In genomic region chr4:54646459-54646858, GRCm38 (mm10) we compare ENCODE assay signal across 14 mouse cellular contexts.
DNase-seq lines count a peak whose midpoint lies in the region; ATAC-seq and TF ChIP-seq lines count a peak whose summit lies in the region.
"Had no signal": no experiment of that assay in that cellular context is flagged by ENCODE, and none has a peak within 500 bp of the region (broad histone marks: within the 10 kb centered on the region; RNA-seq: fewer than 3 reads in every experiment).

No protein-coding gene starts in this region.

- no peak for TF ChIP-seq CTCF in testis, adult 2 months (IDR thresholded peaks at IDR 0.05; ENCODE audit: control insufficient read depth, insufficient read depth, insufficient replicate concordance, low read depth, low read length)

- peak overlapping the region; percentile 30 for H3K4me2 ChIP-seq in heart, embryonic 15.5 days
- H3K4me2 ChIP-seq: liver, embryonic 15.5 days had no signal

- peak; percentile 16 for DNase-seq in adrenal gland, adult 8-10 months
- DNase-seq in adrenal gland, postnatal 4 days (ENCODE audit: low spot score in 2 of 2) = no peak
- no peak for DNase-seq in heart, adult 9 months (ENCODE audit: low spot score in 2 of 2)
- DNase-seq in testis, postnatal 10 days (ENCODE audit: low spot score) = no peak
- peak; percentile 48 for DNase-seq in retina, postnatal 1 day
- DNase-seq in ovary, postnatal 14 days (ENCODE audit: low spot score) = no peak
- DNase-seq: gastrocnemius, postnatal 14 days; kidney, postnatal 25 days; right cerebral cortex, postnatal 14 days; thymus, postnatal 36 days had no signal

- H3K27me3 ChIP-seq in heart, embryonic 15.5 days = no peaks in the 10 kb centered on the region
- H3K27me3 ChIP-seq in testis, adult 2 months (ENCODE audit: control insufficient read depth, insufficient read depth, low read length) = no peaks in the 10 kb centered on the region
- H3K27me3 ChIP-seq: liver, embryonic 15.5 days had no signal

- H3K9ac ChIP-seq in heart, embryonic 15.5 days = no peak overlapping the region
- H3K9ac ChIP-seq: liver, embryonic 15.5 days had no signal

- H3K27ac ChIP-seq in heart, embryonic 15.5 days = 0 out of 2 replicates have a peak overlapping the region, but pooled peaks have one; percentile 24
- no peak overlapping the region for H3K27ac ChIP-seq in testis, adult 2 months (ENCODE audit: control insufficient read depth, insufficient read depth, low read depth, low read length)
- H3K27ac ChIP-seq: limb, embryonic 10.5 days; liver, embryonic 15.5 days had no signal

- ATAC-seq in heart, embryonic 15.5 days (replicated peaks; ENCODE audit: insufficient number of reproducible peaks, insufficient read depth, low FRiP score, low read depth) = no peak

- no peaks in the 10 kb centered on the region for H3K9me3 ChIP-seq in heart, embryonic 15.5 days (replicated peaks)
- H3K9me3 ChIP-seq: limb, embryonic 10.5 days; liver, embryonic 15.5 days had no signal

- no peaks in the 10 kb centered on the region for H3K36me3 ChIP-seq in heart, embryonic 15.5 days
- H3K36me3 ChIP-seq in testis, adult 2 months (ENCODE audit: control insufficient read depth, insufficient read depth, low read length) = no peaks in the 10 kb centered on the region
- H3K36me3 ChIP-seq: limb, embryonic 10.5 days; liver, embryonic 15.5 days had no signal

- no peak for TF ChIP-seq POLR2A in testis, adult 2 months (IDR thresholded peaks at IDR 0.05; ENCODE audit: control insufficient read depth, low read depth, low read length)

- peaks cover 6% of the 10 kb centered on the region; the same call in 1 of the 2 replicates for H3K4me1 ChIP-seq in heart, embryonic 15.5 days (replicated peaks)
- no peaks in the 10 kb centered on the region for H3K4me1 ChIP-seq in testis, adult 2 months (ENCODE audit: control insufficient read depth, insufficient read depth, low read length)
- H3K4me1 ChIP-seq: liver, embryonic 15.5 days had no signal

- whole genome bisulfite sequencing in heart, embryonic 15.5 days = 35% methylated on average over 8 of the region's 8 CpGs

- no peak overlapping the region for H3K4me3 ChIP-seq in heart, embryonic 15.5 days
- peak overlapping the region; percentile 41; the same call in 1 of the 2 replicates for H3K4me3 ChIP-seq in testis, adult 2 months (ENCODE audit: control insufficient read depth, low read depth, low read length)
- H3K4me3 ChIP-seq: limb, embryonic 10.5 days; liver, embryonic 15.5 days had no signal

Comparison
In these comparisons a context has a peak if more than half of its experiments do, and no peak if none do; other contexts are left out.
1. DNase-seq: peak in adrenal gland, adult 8-10 months (single experiment) and retina, postnatal 1 day (single experiment); none in adrenal gland, postnatal 4 days (0 of 2), heart, adult 9 months (0 of 2), testis, postnatal 10 days (single experiment) and ovary, postnatal 14 days (single experiment).